In genomic region chr10:13552646-13553497, GRCm38 (mm10) we compare ENCODE assay signal across 8 mouse cellular contexts. TPM values are rescaled to one million over a fixed set of nuclear protein-coding genes. Genes with fewer than 3 reads are reported as not detected.
DNase-seq lines count a peak whose midpoint lies in the region; ATAC-seq lines count a peak whose summit lies in the region.

Adat2 (plus strand) TSS chr10:13552894.
Pex3 (minus strand) TSS chr10:13553142.

- H3K36me3 ChIP-seq in hindbrain, embryonic 16.5 days (ENCODE audit: control insufficient read depth, insufficient read depth, low read length) = no peaks in the 10 kb centered on the region
- H3K36me3 ChIP-seq in macrophage (ENCODE audit: inconsistent target) = no peaks in the 10 kb centered on the region

- no peaks in the 10 kb centered on the region for H3K27me3 ChIP-seq in hindbrain, embryonic 16.5 days (replicated peaks; ENCODE audit: control insufficient read depth, insufficient read depth, low read length)

- H3K27ac ChIP-seq in hindbrain, embryonic 16.5 days (ENCODE audit: low read depth, low read length) = peak within 1 kb of the TSS; percentile 57
- H3K27ac ChIP-seq in macrophage = peak within 1 kb of the TSS; percentile 29; the same call in 1 of the 2 replicates

- peaks cover 9% of the 10 kb centered on the region for H3K4me1 ChIP-seq in hindbrain, embryonic 16.5 days (ENCODE audit: control insufficient read depth, insufficient read depth, low read depth, low read length)

- peaks cover 8% of the 10 kb centered on the region; the same call in 1 of the 2 replicates for H3K79me2 ChIP-seq in macrophage (ENCODE audit: inconsistent target)

- H3K9ac ChIP-seq in hindbrain, embryonic 16.5 days (ENCODE audit: low read depth, low read length) = peak within 1 kb of the TSS; percentile 83

- H3K4me3 ChIP-seq in hindbrain, embryonic 16.5 days (ENCODE audit: low read length) = peak within 1 kb of the TSS; percentile 81
- H3K4me3 ChIP-seq in macrophage (ENCODE audit: inconsistent target) = peak within 1 kb of the TSS; percentile 92

- WGBS in hindbrain, embryonic 16.5 days = under 1% methylated on average over 51 of the region's 51 CpGs
- 2% methylated on average over 51 of the region's 51 CpGs for WGBS in macrophage (ENCODE audit: missing documents)

- peak; percentile 94 for DNase-seq in R1 (ENCODE audit: low read depth, low spot score)
- peak; percentile 92 for DNase-seq in cerebellum, postnatal 25 days
- peak; percentile 88 to 93 for DNase-seq in frontal cortex, postnatal 36 days (ENCODE audit: low spot score in 2 of 2)
- peak; percentile 83 to 88 for DNase-seq in left cerebral cortex, adult 18-20 months (ENCODE audit: low spot score in 2 of 2)
- DNase-seq in right cerebral cortex, adult 18-20 months = peak; percentile 88
- peak; percentile 65 for DNase-seq in urinary bladder, postnatal 10 days (ENCODE audit: low spot score)

- no peaks in the 10 kb centered on the region for H3K9me3 ChIP-seq in hindbrain, embryonic 16.5 days (ENCODE audit: control insufficient read depth, low read length)

- peak within 1 kb of the TSS; percentile 92 for H3K4me2 ChIP-seq in hindbrain, embryonic 16.5 days (ENCODE audit: low read length)

- ATAC-seq in hindbrain, embryonic 16.5 days = peak; percentile 98

RNA-seq across cellular contexts. Expression of gene Adat2, which starts in this region (rescaled TPM):
- polyA plus RNA-seq in hindbrain, embryonic 16.5 days (2015; fragmentation: Nextera tagmentation; extraction: Ambion mirVana) = 1.6 and 1.8 TPM in 2 replicates
- total RNA-seq in left cerebral cortex, adult 18-20 months (2021) = 10 to 100 TPM in 1 of 2 experiments, 1 to 10 TPM in 1; 9.3 to 10.3 TPM
- total RNA-seq in macrophage (2018; cell fraction: chromatin; rRNA removed) = 1 to 10 TPM in 23 of 26 experiments, under 1 TPM in 2, not detected in 1; 0.61 to 8.6 (median 3.6) TPM
- 1 to 10 TPM; 2.4 to 5.6 (median 4.1) TPM for total RNA-seq in macrophage (2018; cell fraction: cytosol; rRNA removed)
- total RNA-seq in macrophage (2018; cell fraction: nucleus; rRNA removed) = 1 to 10 TPM in 25 of 26 experiments, under 1 TPM in 1; 0.99 to 6.3 (median 2.9) TPM
- 2.7 to 4.7 TPM (median 2.8 TPM) in 3 replicates for polyA plus RNA-seq in macrophage (2018)

RNA-seq across cellular contexts. Expression of gene Pex3, which starts in this region (rescaled TPM):
- polyA plus RNA-seq in hindbrain, embryonic 16.5 days (2015; fragmentation: Nextera tagmentation; extraction: Ambion mirVana) = 29.5 and 31.0 TPM in 2 replicates
- total RNA-seq in left cerebral cortex, adult 18-20 months (2021) = 10 to 100 TPM; 25.2 to 31.6 TPM
- 10 to 100 TPM in 24 of 26 experiments, 1 to 10 TPM in 2; 9.2 to 30.7 (median 21.3) TPM for total RNA-seq in macrophage (2018; cell fraction: chromatin; rRNA removed)
- 10 to 100 TPM; 11.4 to 16.2 (median 14.6) TPM for total RNA-seq in macrophage (2018; cell fraction: cytosol; rRNA removed)
- total RNA-seq in macrophage (2018; cell fraction: nucleus; rRNA removed) = 10 to 100 TPM in 25 of 26 experiments, 1 to 10 TPM in 1; 7.0 to 26.5 (median 15.6) TPM
- 13.5 to 16.5 TPM (median 15.6 TPM) in 3 replicates for polyA plus RNA-seq in macrophage (2018)

Comparison
In these comparisons a context has a peak if more than half of its experiments do, and no peak if none do; other contexts are left out.
1. Peak in every context shown above with its lines: DNase-seq, ATAC-seq, H3K4me3 ChIP-seq and H3K27ac ChIP-seq.